Mouse (Mus musculus) left cerebral cortex, postnatal 25 days (tissue): ENCODE data around the gene Scamp1. TPM values are rescaled to one million over a fixed set of nuclear protein-coding genes. Genes with fewer than 3 reads are reported as not detected.

Source experiments
- DNase-seq, 2 experiments: peaks; one replicate each; pipeline ENCODE4 v3.0.0; 2022; ENCODE audit warnings: low spot score in 2 of 2, mixed read lengths in 1 of 2
- intact Hi-C: fragments of 180-260 bp; cut with DNase I; formaldehyde crosslinking; loops from one replicate; pipeline ENCODE4 v1.15.1; 2025
- total RNA-seq, 2 experiments: library from RNA; stranded (reverse); gene quantifications; 2 replicates each; pipeline ENCODE4 v1.2.3; 2021

Scamp1 gene
- total RNA-seq, 2 experiments from 2014 or later: 181 to 184 TPM

DNA sequence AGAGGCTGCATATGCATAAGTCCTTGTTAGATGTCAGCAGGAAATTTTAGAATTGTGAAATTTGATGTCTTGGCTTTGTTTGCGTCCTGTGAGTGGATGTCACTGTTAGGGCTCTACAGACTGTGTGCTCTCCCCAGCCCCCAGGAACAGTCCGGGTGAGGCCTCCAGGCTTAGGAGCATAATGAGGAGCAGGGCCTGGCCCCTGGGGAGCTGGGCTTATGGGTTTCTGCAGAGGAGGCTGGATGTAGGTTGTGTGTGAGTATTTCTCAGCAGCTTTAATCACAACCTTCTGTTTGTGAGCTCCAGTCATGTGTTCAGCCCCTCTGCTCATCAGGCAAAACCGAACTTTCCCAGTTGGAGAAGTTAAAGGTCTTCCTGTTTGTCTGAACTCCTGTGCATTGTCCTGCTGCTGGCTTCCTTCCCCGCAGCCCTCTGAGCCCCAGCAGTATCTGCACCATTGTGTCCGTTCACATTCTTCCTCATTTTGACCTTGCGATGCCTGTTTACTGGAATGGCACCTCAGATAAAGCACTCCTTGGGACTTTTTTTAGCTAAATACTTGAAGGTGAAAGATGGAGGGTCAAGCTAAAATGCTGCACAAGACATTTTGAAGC is 126.7 kb downstream of the Scamp1 start:
- DNase-seq: no peak
- intact Hi-C loops: no loop called here

DNA sequence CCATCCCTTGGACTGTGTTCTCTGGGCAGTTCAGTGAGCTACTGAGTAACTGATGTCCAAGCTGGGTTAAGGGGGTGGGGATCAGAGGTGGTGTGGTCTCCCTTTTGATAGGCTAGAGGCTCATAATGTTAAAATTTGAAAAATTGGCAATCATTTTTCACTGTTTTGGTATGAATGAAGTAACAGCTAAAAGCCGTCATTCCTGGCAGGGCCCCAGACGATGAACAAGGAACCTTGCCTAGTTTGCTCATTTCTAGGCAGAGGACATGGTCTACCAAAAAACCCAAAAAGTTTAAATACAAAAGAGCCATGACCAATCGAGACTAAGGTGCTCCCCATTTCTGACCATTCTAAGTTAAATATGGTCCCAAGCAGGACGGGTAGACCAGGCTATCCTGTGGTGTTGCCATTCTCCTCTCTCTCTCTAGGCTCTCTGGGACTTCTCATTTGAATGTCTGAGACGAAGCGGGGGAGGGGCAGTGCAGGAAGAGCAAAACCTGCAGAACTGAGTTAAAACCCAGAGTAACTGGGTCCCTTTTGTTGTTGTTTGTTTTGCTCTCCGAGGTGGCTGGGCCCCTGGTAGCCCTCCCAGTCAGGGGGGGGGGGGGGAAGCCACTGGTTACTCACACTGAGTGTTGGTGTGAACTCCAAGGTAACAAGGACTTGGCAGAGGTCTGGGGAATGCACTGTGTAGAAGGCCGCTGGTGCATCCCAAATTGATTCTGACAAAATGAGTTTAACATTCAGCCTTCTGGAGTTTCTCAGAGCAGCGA is 129.8 kb downstream of the Scamp1 start:
- DNase-seq: no peak
- intact Hi-C loops: no loop called here

DNA sequence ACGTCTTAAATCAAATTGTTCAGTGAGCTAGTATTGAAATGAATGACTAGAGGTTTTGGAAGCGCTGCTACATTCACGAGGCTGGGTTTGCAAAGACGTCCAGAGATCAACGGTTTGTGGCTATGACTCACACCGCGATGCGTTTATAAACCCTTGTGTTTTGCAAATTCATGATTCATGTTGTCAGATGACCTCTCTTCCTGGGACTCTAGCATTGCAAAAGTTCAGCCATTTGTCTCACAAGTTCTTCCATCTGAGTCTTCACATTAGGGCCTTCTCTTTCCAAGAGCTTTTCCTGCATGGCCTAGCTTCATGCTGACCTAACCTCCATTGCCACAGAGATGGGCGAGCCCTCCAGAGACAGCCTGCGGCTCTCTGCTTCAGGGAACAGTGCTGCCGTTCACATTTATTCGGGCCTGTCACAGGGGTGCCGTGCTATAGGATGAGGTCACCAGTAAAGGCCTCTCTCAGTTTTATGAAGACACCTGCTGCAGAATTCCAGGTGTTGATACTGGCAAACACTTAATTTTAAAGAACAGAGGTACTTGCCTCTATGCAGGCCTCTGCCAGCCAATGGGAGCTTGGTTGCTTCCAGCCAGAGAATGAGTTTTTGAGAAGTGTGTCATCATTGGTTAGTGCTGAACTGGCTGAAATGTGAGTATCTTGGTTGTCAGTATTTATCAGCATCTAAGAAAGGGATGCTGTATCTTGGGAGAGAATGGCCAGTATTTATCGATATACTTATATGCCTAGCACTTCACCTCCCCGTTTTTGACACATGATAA is 131.0 kb downstream of the Scamp1 start:
- intact Hi-C loops: no loop called here
- DNase-seq: no peak

DNA sequence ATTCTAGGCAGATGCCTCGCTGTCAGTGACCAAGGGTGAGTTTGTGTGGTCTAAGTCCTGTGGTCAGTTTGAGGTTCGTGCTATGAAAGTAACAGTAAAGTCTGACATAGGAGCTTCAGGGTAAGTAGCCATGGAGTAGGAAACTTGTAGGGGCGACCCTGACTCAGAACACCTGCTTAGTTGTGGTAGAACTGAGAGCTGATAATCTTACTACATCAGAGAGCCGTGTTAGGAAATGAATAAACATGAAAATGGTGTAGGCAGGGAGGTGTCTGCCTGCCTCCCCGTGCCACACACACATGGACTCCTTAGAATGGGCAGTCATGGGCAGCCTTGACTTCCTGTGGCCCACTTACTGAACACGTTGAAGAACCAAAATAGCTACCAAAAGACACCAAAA is 132.0 kb downstream of the Scamp1 start:
- intact Hi-C loops: no loop called here
- DNase-seq: no peak

DNA sequence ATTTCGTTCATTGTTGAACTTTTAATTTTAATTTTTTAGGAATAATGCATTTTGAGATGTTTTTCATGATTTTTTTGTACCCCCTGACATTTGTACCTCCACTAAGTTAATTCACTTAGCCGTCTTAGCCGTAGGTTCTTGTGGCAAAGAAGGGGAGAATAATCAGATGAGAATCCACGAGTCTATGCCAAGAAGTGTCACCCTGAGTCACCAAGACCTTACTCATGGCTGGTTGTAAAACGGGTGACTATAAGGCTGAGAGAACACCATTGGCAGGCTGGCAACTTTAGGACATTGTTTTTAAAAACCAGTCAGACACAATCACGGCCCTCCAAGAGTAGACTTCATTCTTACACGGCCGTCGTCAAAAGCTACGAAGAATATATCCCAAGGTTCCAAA is 132.8 kb downstream of the Scamp1 start:
- intact Hi-C loops: no loop called here
- no peak for DNase-seq

Other genes with a start within 250 kb of the Scamp1 start
- 10 to 100 TPM; 13.2 to 18.7 TPM for gene Lhfpl2, start 228.1 kb downstream of the Scamp1 start, total RNA-seq
- 10 to 100 TPM; 43.2 to 43.9 TPM for gene Ap3b1, start 73.1 kb upstream of the Scamp1 start, total RNA-seq